Mouse (Mus musculus): ENCODE results near the gene Rassf6. TPM values are rescaled to one million over a fixed set of nuclear protein-coding genes. Genes with fewer than 3 reads are reported as not detected.
A peak's percentile ranks its signal among the peaks of the same experiment; 100 is the strongest.

Rassf6 gene
- 0.27 TPM in 2 replicates for polyA plus RNA-seq (2016; fragmentation: Nextera tagmentation; extraction: Ambion mirVana)

- 12% methylated on average over 26 of the region's 26 CpGs for WGBS
- H3K9ac ChIP-seq: 0 out of 2 replicates have a peak within 1 kb of the TSS, but pooled peaks have one; percentile 33
- 0 out of 2 replicates have a peak, but pooled peaks cover 3% of the 10 kb centered on the region for H3K27me3 ChIP-seq (replicated peaks)
- no peak within 1 kb of the TSS for H3K27ac ChIP-seq
- H3K4me2 ChIP-seq (replicated peaks): peak within 1 kb of the TSS; percentile 73
- peak; percentile 71; the same call in 1 of the 2 replicates for ATAC-seq (ENCODE audit: low FRiP score, low read depth)
- peak within 1 kb of the TSS; percentile 34 for H3K4me3 ChIP-seq
- H3K36me3 ChIP-seq: no peaks in the 10 kb centered on the region
- H3K9me3 ChIP-seq: no peaks in the 10 kb centered on the region
- peaks cover 8% of the 10 kb centered on the region for H3K4me1 ChIP-seq
These were observed at the start of gene Rassf6 for GRCm38 (mm10) chr5:90640286-90641217. Rassf6 (minus strand) TSS chr5:90640657.

GRCm38 (mm10) chr5:90689426-90690128 is 49.1 kb upstream of the Rassf6 start:
- ATAC-seq (ENCODE audit: low FRiP score, low read depth): no peak
- no peaks in the 10 kb centered on the region for H3K4me1 ChIP-seq
- 86% methylated on average over 8 of the region's 8 CpGs for whole genome bisulfite sequencing
- H3K4me2 ChIP-seq (replicated peaks): no peak overlapping the region
- no peaks in the 10 kb centered on the region for H3K27me3 ChIP-seq (replicated peaks)
- H3K4me3 ChIP-seq: no peak overlapping the region
- H3K9ac ChIP-seq: no peak overlapping the region
- H3K27ac ChIP-seq: no peak overlapping the region
- H3K9me3 ChIP-seq: no peaks in the 10 kb centered on the region
- H3K36me3 ChIP-seq: no peaks in the 10 kb centered on the region

DNA sequence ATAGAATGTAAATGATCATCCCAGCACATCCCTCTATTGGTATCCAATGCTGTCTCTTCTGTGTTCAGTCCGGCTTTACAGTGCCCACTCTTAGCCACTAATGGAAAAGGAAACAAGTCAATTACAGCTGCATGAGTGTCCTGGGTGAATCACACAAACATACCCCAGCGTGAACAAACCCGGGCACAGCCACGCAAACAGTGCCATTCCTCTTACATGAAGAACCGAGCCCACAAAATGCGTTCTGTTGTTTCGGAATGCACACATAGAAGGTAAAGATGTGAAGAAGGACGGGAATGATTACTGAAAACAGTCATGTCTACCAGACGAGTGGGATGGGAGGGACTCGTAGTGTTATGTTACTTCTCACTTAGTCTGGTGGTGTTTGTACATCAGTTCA is 47.5 kb upstream of the Rassf6 start:
- H3K4me1 ChIP-seq: no peaks in the 10 kb centered on the region
- 94% methylated on average over 10 of the region's 10 CpGs for WGBS
- no peaks in the 10 kb centered on the region for H3K27me3 ChIP-seq (replicated peaks)
- H3K4me3 ChIP-seq: no peak overlapping the region
- H3K4me2 ChIP-seq (replicated peaks): no peak overlapping the region
- H3K27ac ChIP-seq: no peak overlapping the region
- no peak overlapping the region for H3K9ac ChIP-seq
- no peaks in the 10 kb centered on the region for H3K36me3 ChIP-seq
- no peaks in the 10 kb centered on the region for H3K9me3 ChIP-seq
- ATAC-seq (ENCODE audit: low FRiP score, low read depth): no peak

DNA sequence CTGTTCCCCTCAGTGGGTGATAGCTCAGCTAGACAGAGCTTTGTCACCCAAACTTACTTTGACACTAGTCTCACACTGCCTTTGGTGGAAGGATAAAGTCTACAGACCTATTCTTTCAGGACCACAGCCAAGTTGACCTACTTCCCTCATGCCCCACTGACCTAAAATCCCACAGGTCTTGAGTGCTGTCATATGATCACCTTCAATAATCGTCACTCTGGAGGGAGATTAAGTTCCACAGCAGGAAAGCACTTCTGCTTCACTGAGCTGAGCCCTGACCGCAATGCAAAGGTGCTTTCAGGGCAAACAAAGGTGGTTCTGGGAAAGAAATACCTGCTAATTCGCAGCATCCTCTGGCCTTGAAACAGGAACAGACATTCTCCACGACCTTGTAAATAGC is 44.5 kb upstream of the Rassf6 start:
- no peak for ATAC-seq (ENCODE audit: low FRiP score, low read depth)
- no peaks in the 10 kb centered on the region for H3K27me3 ChIP-seq (replicated peaks)
- H3K27ac ChIP-seq: no peak overlapping the region
- H3K9ac ChIP-seq: no peak overlapping the region
- WGBS: 70% methylated on average over 4 of the region's 4 CpGs
- no peaks in the 10 kb centered on the region for H3K9me3 ChIP-seq
- H3K4me2 ChIP-seq (replicated peaks): no peak overlapping the region
- no peak overlapping the region for H3K4me3 ChIP-seq
- H3K4me1 ChIP-seq: no peaks in the 10 kb centered on the region
- no peaks in the 10 kb centered on the region for H3K36me3 ChIP-seq

GRCm38 (mm10) chr5:90681842-90682241 is 41.4 kb upstream of the Rassf6 start:
- H3K9me3 ChIP-seq: no peaks in the 10 kb centered on the region
- ATAC-seq (ENCODE audit: low FRiP score, low read depth): no peak
- H3K27ac ChIP-seq: no peak overlapping the region
- H3K27me3 ChIP-seq (replicated peaks): no peaks in the 10 kb centered on the region
- H3K4me2 ChIP-seq (replicated peaks): no peak overlapping the region
- H3K4me3 ChIP-seq: no peak overlapping the region
- H3K36me3 ChIP-seq: no peaks in the 10 kb centered on the region
- no peaks in the 10 kb centered on the region for H3K4me1 ChIP-seq
- 88% methylated on average over 4 of the region's 4 CpGs for WGBS
- H3K9ac ChIP-seq: no peak overlapping the region

DNA sequence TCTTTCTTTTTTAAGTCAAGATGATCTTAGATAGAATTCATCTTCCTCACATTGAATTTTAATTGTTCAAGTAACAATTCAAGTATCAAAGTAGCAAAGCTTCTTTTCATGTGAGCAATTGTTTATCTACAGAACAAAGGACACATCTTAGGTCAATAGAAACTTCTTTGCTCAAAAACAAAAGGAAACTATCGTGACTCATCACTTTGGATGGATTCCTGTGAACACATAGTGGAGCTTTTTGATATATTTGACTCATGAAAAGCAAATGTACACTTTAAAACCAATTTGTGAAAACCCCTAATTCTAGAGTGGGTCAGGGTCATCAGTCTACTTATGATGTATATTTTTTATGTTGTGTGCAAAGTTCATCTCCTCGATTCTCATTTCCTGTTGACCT is 37.1 kb upstream of the Rassf6 start:
- H3K36me3 ChIP-seq: no peaks in the 10 kb centered on the region
- no peak for ATAC-seq (ENCODE audit: low FRiP score, low read depth)
- 74% methylated on average over 2 of the region's 2 CpGs for WGBS

GRCm38 (mm10) chr5:90661852-90662251 is 21.4 kb upstream of the Rassf6 start:
- no peak for ATAC-seq (ENCODE audit: low FRiP score, low read depth)
- H3K27me3 ChIP-seq (replicated peaks): no peaks in the 10 kb centered on the region
- 64% methylated on average over 8 of the region's 8 CpGs for WGBS
- H3K4me1 ChIP-seq: no peaks in the 10 kb centered on the region
- H3K4me2 ChIP-seq (replicated peaks): no peak overlapping the region
- H3K9me3 ChIP-seq: no peaks in the 10 kb centered on the region
- H3K9ac ChIP-seq: no peak overlapping the region
- H3K36me3 ChIP-seq: no peaks in the 10 kb centered on the region
- H3K4me3 ChIP-seq: no peak overlapping the region
- H3K27ac ChIP-seq: no peak overlapping the region

More for the DNA sequence above, 37.1 kb upstream of the Rassf6 start:
- no peak overlapping the region for H3K9ac ChIP-seq
- H3K27ac ChIP-seq: no peak overlapping the region
- no peak overlapping the region for H3K4me2 ChIP-seq (replicated peaks)
- H3K4me3 ChIP-seq: no peak overlapping the region
- H3K9me3 ChIP-seq: no peaks in the 10 kb centered on the region
- H3K27me3 ChIP-seq (replicated peaks): no peaks in the 10 kb centered on the region
- no peaks in the 10 kb centered on the region for H3K4me1 ChIP-seq

DNA sequence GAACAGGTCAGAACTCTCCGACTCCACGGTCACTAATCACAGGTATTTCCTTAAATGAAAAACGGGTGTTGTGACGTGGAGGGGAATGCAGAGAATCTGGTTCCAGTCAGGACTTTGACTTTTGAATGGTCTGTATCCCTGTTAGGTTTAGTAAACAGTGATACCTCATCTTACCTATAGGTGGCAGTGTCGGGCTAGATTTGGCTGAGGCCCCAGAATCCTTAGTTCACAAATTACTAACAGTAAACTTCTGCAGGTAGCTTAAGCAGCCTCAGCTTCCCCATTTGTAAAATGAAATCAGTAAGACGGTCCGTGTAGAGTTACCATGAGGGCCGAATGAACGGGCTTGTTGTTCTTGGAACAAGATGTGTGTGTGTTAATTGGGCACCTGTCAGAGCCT is 21.0 kb upstream of the Rassf6 start:
- ATAC-seq (ENCODE audit: low FRiP score, low read depth): peak; percentile 34; the same call in 1 of the 2 replicates
- H3K4me2 ChIP-seq (replicated peaks): no peak overlapping the region

DNA sequence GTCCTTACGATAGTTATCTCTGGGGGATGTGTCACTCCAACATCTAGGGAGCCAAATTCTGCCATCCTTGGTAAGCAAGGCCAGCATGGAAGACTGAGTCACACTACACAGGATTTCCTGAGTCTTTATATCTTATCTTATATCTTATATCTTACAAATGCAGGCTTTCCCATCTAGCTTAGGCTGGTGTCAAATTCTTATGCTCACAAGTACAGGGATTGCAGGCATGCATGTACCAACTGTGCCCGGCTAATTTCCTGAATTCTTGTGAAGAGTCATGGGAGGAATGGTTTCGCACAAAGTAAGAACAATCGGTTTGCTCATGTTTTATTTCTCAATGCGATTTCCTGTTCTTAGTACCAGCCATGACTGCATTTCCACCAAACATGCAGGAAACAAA is 20.0 kb upstream of the Rassf6 start:
- no peak for ATAC-seq (ENCODE audit: low FRiP score, low read depth)
- WGBS: 91% methylated on average over 5 of the region's 5 CpGs

More for the DNA sequence above, 21.0 kb upstream of the Rassf6 start:
- no peaks in the 10 kb centered on the region for H3K9me3 ChIP-seq
- no peak overlapping the region for H3K4me3 ChIP-seq
- no peaks in the 10 kb centered on the region for H3K4me1 ChIP-seq
- no peak overlapping the region for H3K27ac ChIP-seq
- H3K27me3 ChIP-seq (replicated peaks): no peaks in the 10 kb centered on the region
- WGBS: 25% methylated on average over 9 of the region's 9 CpGs
- no peak overlapping the region for H3K9ac ChIP-seq
- no peaks in the 10 kb centered on the region for H3K36me3 ChIP-seq

DNA sequence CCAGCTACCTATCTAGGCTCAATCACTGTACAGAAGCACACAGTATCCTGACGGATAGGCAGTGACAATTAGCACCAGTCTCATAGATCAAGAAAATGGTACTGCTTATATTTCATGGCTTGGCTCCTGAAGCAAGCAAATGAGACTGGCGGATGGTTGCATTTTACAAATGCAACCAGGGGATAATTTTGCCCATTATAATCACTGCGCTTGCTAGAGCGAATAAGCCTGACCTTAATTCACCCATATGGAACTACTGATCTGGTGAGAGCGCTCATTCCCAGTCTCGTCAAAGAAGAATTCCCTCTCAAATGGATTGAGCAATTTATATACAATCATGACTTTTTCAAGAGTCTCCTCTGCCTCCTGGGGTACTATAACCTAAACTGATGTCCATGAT is 16.2 kb upstream of the Rassf6 start:
- WGBS: 85% methylated on average over 6 of the region's 6 CpGs
- ATAC-seq (ENCODE audit: low FRiP score, low read depth): no peak
- Histone ChIP-seq H3K4me2 (replicated peaks) (no peak overlapping the region), H3K9me3 (no peaks in the 10 kb centered on the region), H3K27ac (no peak overlapping the region), H3K27me3 (replicated peaks) (no peaks in the 10 kb centered on the region), H3K4me1 (no peaks in the 10 kb centered on the region), H3K4me3 (no peak overlapping the region), H3K36me3 (no peaks in the 10 kb centered on the region), H3K9ac (no peak overlapping the region)

More for the DNA sequence above, 20.0 kb upstream of the Rassf6 start:
- Histone ChIP-seq H3K4me1 (no peaks in the 10 kb centered on the region), H3K9ac (no peak overlapping the region), H3K36me3 (no peaks in the 10 kb centered on the region), H3K4me3 (no peak overlapping the region), H3K27ac (no peak overlapping the region), H3K27me3 (replicated peaks) (no peaks in the 10 kb centered on the region), H3K9me3 (no peaks in the 10 kb centered on the region), H3K4me2 (replicated peaks) (no peak overlapping the region)

DNA sequence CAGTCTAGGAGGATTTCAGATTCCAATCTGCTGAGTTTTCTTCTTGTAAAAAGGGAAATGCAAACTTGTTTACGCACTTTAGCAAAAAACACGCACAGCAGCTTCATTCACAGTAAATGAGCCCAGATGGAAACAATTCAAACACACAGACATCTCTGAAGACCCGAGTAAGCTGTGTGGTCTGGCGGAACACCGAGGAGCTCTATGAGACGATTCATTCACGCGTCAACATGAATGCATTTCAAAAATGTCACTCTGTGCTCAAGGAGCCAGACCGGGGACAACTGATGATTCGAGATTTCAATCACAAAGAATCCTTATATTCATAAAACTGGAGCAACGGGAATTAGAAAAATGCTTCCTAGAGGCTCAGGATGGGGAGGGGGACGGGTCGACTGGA is 15.4 kb upstream of the Rassf6 start:
- no peak overlapping the region for H3K9ac ChIP-seq
- H3K9me3 ChIP-seq: no peaks in the 10 kb centered on the region
- ATAC-seq (ENCODE audit: low FRiP score, low read depth): no peak
- no peak overlapping the region for H3K27ac ChIP-seq
- H3K4me1 ChIP-seq: no peaks in the 10 kb centered on the region
- H3K36me3 ChIP-seq: no peaks in the 10 kb centered on the region
- 81% methylated on average over 13 of the region's 13 CpGs for WGBS
- H3K4me2 ChIP-seq (replicated peaks): no peak overlapping the region
- H3K4me3 ChIP-seq: no peak overlapping the region
- no peaks in the 10 kb centered on the region for H3K27me3 ChIP-seq (replicated peaks)

DNA sequence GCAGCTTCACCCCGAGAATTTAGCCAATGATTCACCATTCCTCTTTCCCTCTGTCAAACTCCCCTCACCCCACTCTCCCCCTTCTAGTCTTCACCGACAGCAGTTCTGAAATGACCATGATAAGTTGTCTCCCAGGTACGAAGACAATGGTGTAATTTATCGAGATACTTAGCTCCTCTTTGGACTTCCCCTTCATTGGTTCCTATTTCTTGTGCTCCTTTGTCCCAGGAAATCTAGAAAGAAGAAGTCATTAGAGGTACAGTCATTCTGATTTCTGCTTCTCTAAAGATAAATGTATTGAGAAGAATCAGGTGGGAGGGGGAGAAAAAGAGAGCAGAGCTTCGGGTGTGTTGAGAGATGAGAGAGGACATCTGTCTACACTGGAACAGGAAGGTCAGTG is 14.3 kb upstream of the Rassf6 start:
- 78% methylated on average over 5 of the region's 5 CpGs for WGBS
- no peaks in the 10 kb centered on the region for H3K9me3 ChIP-seq
- H3K27me3 ChIP-seq (replicated peaks): no peaks in the 10 kb centered on the region
- no peak for ATAC-seq (ENCODE audit: low FRiP score, low read depth)
- H3K4me2 ChIP-seq (replicated peaks): no peak overlapping the region
- no peak overlapping the region for H3K27ac ChIP-seq
- H3K4me1 ChIP-seq: no peaks in the 10 kb centered on the region
- H3K4me3 ChIP-seq: no peak overlapping the region
- H3K9ac ChIP-seq: no peak overlapping the region
- H3K36me3 ChIP-seq: no peaks in the 10 kb centered on the region

All from neural tube, embryonic 12.5 days (tissue).